Mouse (Mus musculus): ENCODE data around the gene Defb22. TPM values are rescaled to one million over a fixed set of nuclear protein-coding genes. Genes with fewer than 3 reads are reported as not detected.

The Defb22 gene
- not detected in 2 replicates for total RNA-seq (2012; rRNA removed)

DNA sequence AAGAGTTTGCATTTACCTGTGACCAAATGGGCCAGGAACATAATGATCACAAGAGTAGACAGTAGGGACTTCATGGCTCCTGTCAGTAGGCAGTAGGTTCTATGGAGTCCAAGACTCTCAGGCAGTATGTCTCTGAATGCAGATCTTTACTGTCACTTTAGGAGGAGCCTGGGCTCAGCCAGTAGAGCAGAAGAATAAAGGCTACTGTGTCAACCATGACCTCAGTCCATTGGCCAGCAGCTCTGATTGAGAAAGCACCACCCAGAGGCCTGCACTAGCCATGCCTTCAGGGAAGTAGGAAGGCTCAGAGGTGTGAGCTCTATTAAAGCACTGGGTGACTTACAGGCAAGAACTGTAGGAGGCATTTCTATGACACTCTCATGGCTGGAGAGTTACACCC, at the start of gene Defb22:
Gene Defb22, minus strand, starts transcription at position 101 of the 400 bp plus-strand sequence.
- no peak for TF ChIP-seq ZNF384 (IDR thresholded peaks at IDR 0.05; ENCODE audit: low read depth, low read length)
- TF ChIP-seq MAFK (IDR thresholded peaks at IDR 0.05; ENCODE audit: insufficient read depth, low read depth, low read length): no peak
- no peak for TF ChIP-seq ZC3H11A (IDR thresholded peaks at IDR 0.05; ENCODE audit: borderline replicate concordance, low read depth, low read length)
- no peak for TF ChIP-seq CHD2 (IDR thresholded peaks at IDR 0.05; ENCODE audit: low read depth, low read length)
- no peak for TF ChIP-seq HCFC1 (IDR thresholded peaks at IDR 0.05; ENCODE audit: borderline replicate concordance, insufficient read depth, low read length)

DNA sequence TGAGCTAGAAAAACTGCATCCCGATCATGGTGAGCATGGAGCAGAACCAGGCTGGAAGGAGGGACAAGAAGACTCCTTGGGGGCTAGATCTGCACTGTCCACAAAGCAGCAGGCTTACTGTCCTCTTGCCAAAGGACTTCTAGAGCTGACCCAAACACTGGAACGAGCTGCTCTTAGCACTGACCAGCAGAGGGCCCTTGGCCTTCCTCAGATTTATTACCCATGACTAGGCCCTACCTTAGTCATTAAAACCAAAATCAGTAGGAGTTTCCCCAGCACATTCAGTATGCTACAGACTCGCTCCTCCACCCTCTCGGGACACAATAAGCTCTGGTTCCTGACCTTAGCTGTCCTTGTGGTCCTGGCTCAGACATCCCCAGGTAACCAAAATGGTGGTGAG, 28.0 kb upstream of the Defb22 start, which contains the start of gene Defb28:
Gene Defb28, plus strand, starts transcription at position 275 of the 400 bp plus-strand sequence.
- Histone ChIP-seq H3K9ac (ENCODE audit: insufficient read depth, low read depth, low read length, poor library complexity, severe bottlenecking) (no peak within 1 kb of the TSS), H3K36me3 (ENCODE audit: control insufficient read depth, insufficient read depth, low read length, poor library complexity, severe bottlenecking) (no peaks in the 10 kb centered on the region), H3K27ac (ENCODE audit: insufficient read depth, low read depth, low read length, poor library complexity, severe bottlenecking) (no peak within 1 kb of the TSS), H3K4me3 (ENCODE audit: insufficient read depth in 1 of 2, low read depth in 1 of 2, low read length in 2 of 2, poor library complexity in 1 of 2, severe bottlenecking in 1 of 2) (no peak within 1 kb of the TSS), H3K4me1 (ENCODE audit: control insufficient read depth in 2 of 2, insufficient read depth in 2 of 2, low read length in 2 of 2, poor library complexity in 1 of 2) (no peaks in the 10 kb centered on the region), H3K9me3 (ENCODE audit: control insufficient read depth, insufficient read depth, low read depth, low read length) (no peaks in the 10 kb centered on the region)
- DNase-seq (ENCODE audit: low read depth, low spot score): no peak
- in situ Hi-C loops (cut with MboI; ENCODE audit: low sequenced_read_pairs in 2 of 2, unreplicated experiment in 2 of 2): no loop called here
- no peak for TF ChIP-seq CHD2 (IDR thresholded peaks at IDR 0.05; ENCODE audit: low read depth, low read length)
- no peak for TF ChIP-seq MAFK (IDR thresholded peaks at IDR 0.05; ENCODE audit: insufficient read depth, low read depth, low read length)
- no peak for TF ChIP-seq ZC3H11A (IDR thresholded peaks at IDR 0.05; ENCODE audit: borderline replicate concordance, low read depth, low read length)
- no peak for TF ChIP-seq ZNF384 (IDR thresholded peaks at IDR 0.05; ENCODE audit: low read depth, low read length)

More for the DNA sequence above, at the start of gene Defb22:
- Histone ChIP-seq H3K9ac (ENCODE audit: insufficient read depth, low read depth, low read length, poor library complexity, severe bottlenecking) (no peak within 1 kb of the TSS), H3K36me3 (ENCODE audit: control insufficient read depth, insufficient read depth, low read length, poor library complexity, severe bottlenecking) (no peaks in the 10 kb centered on the region), H3K9me3 (ENCODE audit: control insufficient read depth, insufficient read depth, low read depth, low read length) (no peaks in the 10 kb centered on the region), H3K4me3 (ENCODE audit: insufficient read depth in 1 of 2, low read depth in 1 of 2, low read length in 2 of 2, poor library complexity in 1 of 2, severe bottlenecking in 1 of 2) (no peak within 1 kb of the TSS), H3K27ac (ENCODE audit: insufficient read depth, low read depth, low read length, poor library complexity, severe bottlenecking) (no peak within 1 kb of the TSS), H3K4me1 (ENCODE audit: control insufficient read depth in 2 of 2, insufficient read depth in 2 of 2, low read length in 2 of 2, poor library complexity in 1 of 2) (no peaks in the 10 kb centered on the region)
- in situ Hi-C loops (cut with MboI; ENCODE audit: low sequenced_read_pairs in 2 of 2, unreplicated experiment in 2 of 2): no loop called here
- no peak for DNase-seq (ENCODE audit: low read depth, low spot score)

- Histone ChIP-seq H3K9ac (ENCODE audit: insufficient read depth, low read depth, low read length, poor library complexity, severe bottlenecking) (no peak overlapping the region), H3K9me3 (ENCODE audit: control insufficient read depth, insufficient read depth, low read depth, low read length) (no peaks in the 10 kb centered on the region), H3K27ac (ENCODE audit: insufficient read depth, low read depth, low read length, poor library complexity, severe bottlenecking) (no peak overlapping the region), H3K36me3 (ENCODE audit: control insufficient read depth, insufficient read depth, low read length, poor library complexity, severe bottlenecking) (no peaks in the 10 kb centered on the region), H3K4me1 (ENCODE audit: control insufficient read depth in 2 of 2, insufficient read depth in 2 of 2, low read length in 2 of 2, poor library complexity in 1 of 2) (no peaks in the 10 kb centered on the region), H3K4me3 (ENCODE audit: insufficient read depth in 1 of 2, low read depth in 1 of 2, low read length in 2 of 2, poor library complexity in 1 of 2, severe bottlenecking in 1 of 2) (no peak overlapping the region)
- TF ChIP-seq ZNF384 (IDR thresholded peaks at IDR 0.05; ENCODE audit: low read depth, low read length): no peak
- TF ChIP-seq MAFK (IDR thresholded peaks at IDR 0.05; ENCODE audit: insufficient read depth, low read depth, low read length): no peak
- no peak for TF ChIP-seq ZC3H11A (IDR thresholded peaks at IDR 0.05; ENCODE audit: borderline replicate concordance, low read depth, low read length)
- TF ChIP-seq HCFC1 (IDR thresholded peaks at IDR 0.05; ENCODE audit: borderline replicate concordance, insufficient read depth, low read length): no peak
- no peak for TF ChIP-seq CHD2 (IDR thresholded peaks at IDR 0.05; ENCODE audit: low read depth, low read length)
- no peak for DNase-seq (ENCODE audit: low read depth, low spot score)
- in situ Hi-C loops (cut with MboI; ENCODE audit: low sequenced_read_pairs in 2 of 2, unreplicated experiment in 2 of 2): no loop called here
Measured at GRCm38 (mm10) chr2:152516084-152516483, 26.1 kb upstream of the Defb22 start.

- Histone ChIP-seq H3K4me3 (ENCODE audit: insufficient read depth in 1 of 2, low read depth in 1 of 2, low read length in 2 of 2, poor library complexity in 1 of 2, severe bottlenecking in 1 of 2) (no peak within 1 kb of the TSS), H3K9ac (ENCODE audit: insufficient read depth, low read depth, low read length, poor library complexity, severe bottlenecking) (no peak within 1 kb of the TSS), H3K36me3 (ENCODE audit: control insufficient read depth, insufficient read depth, low read length, poor library complexity, severe bottlenecking) (no peaks in the 10 kb centered on the region), H3K27ac (ENCODE audit: insufficient read depth, low read depth, low read length, poor library complexity, severe bottlenecking) (no peak within 1 kb of the TSS), H3K9me3 (ENCODE audit: control insufficient read depth, insufficient read depth, low read depth, low read length) (no peaks in the 10 kb centered on the region), H3K4me1 (ENCODE audit: control insufficient read depth in 2 of 2, insufficient read depth in 2 of 2, low read length in 2 of 2, poor library complexity in 1 of 2) (no peaks in the 10 kb centered on the region)
- TF ChIP-seq ZNF384 (IDR thresholded peaks at IDR 0.05; ENCODE audit: low read depth, low read length) (no peak), ZC3H11A (IDR thresholded peaks at IDR 0.05; ENCODE audit: borderline replicate concordance, low read depth, low read length) (no peak), CHD2 (IDR thresholded peaks at IDR 0.05; ENCODE audit: low read depth, low read length) (no peak), HCFC1 (IDR thresholded peaks at IDR 0.05; ENCODE audit: borderline replicate concordance, insufficient read depth, low read length) (no peak)
- no peak for DNase-seq (ENCODE audit: low read depth, low spot score)
- in situ Hi-C loops (cut with MboI; ENCODE audit: low sequenced_read_pairs in 2 of 2, unreplicated experiment in 2 of 2): no loop called here
Measured at GRCm38 (mm10) chr2:152511592-152511991, 21.7 kb upstream of the Defb22 start, which contains the start of gene Defb26. Gene Defb26 (minus strand): TSS chr2:152511692.

GRCm38 (mm10) chr2:152503950-152504349, 14.0 kb upstream of the Defb22 start:
- Histone ChIP-seq H3K27ac (ENCODE audit: insufficient read depth, low read depth, low read length, poor library complexity, severe bottlenecking) (no peak overlapping the region), H3K36me3 (ENCODE audit: control insufficient read depth, insufficient read depth, low read length, poor library complexity, severe bottlenecking) (no peaks in the 10 kb centered on the region), H3K4me1 (ENCODE audit: control insufficient read depth in 2 of 2, insufficient read depth in 2 of 2, low read length in 2 of 2, poor library complexity in 1 of 2) (no peaks in the 10 kb centered on the region), H3K9me3 (ENCODE audit: control insufficient read depth, insufficient read depth, low read depth, low read length) (no peaks in the 10 kb centered on the region), H3K9ac (ENCODE audit: insufficient read depth, low read depth, low read length, poor library complexity, severe bottlenecking) (no peak overlapping the region), H3K4me3 (ENCODE audit: insufficient read depth in 1 of 2, low read depth in 1 of 2, low read length in 2 of 2, poor library complexity in 1 of 2, severe bottlenecking in 1 of 2) (no peak overlapping the region)
- TF ChIP-seq ZNF384 (IDR thresholded peaks at IDR 0.05; ENCODE audit: low read depth, low read length) (no peak), ZC3H11A (IDR thresholded peaks at IDR 0.05; ENCODE audit: borderline replicate concordance, low read depth, low read length) (no peak), MAFK (IDR thresholded peaks at IDR 0.05; ENCODE audit: insufficient read depth, low read depth, low read length) (no peak), CHD2 (IDR thresholded peaks at IDR 0.05; ENCODE audit: low read depth, low read length) (no peak), HCFC1 (IDR thresholded peaks at IDR 0.05; ENCODE audit: borderline replicate concordance, insufficient read depth, low read length) (no peak)
- in situ Hi-C loops (cut with MboI; ENCODE audit: low sequenced_read_pairs in 2 of 2, unreplicated experiment in 2 of 2): no loop called here
- no peak for DNase-seq (ENCODE audit: low read depth, low spot score)

Data from ES-E14 (cell line).